In the genomic region with DNA sequence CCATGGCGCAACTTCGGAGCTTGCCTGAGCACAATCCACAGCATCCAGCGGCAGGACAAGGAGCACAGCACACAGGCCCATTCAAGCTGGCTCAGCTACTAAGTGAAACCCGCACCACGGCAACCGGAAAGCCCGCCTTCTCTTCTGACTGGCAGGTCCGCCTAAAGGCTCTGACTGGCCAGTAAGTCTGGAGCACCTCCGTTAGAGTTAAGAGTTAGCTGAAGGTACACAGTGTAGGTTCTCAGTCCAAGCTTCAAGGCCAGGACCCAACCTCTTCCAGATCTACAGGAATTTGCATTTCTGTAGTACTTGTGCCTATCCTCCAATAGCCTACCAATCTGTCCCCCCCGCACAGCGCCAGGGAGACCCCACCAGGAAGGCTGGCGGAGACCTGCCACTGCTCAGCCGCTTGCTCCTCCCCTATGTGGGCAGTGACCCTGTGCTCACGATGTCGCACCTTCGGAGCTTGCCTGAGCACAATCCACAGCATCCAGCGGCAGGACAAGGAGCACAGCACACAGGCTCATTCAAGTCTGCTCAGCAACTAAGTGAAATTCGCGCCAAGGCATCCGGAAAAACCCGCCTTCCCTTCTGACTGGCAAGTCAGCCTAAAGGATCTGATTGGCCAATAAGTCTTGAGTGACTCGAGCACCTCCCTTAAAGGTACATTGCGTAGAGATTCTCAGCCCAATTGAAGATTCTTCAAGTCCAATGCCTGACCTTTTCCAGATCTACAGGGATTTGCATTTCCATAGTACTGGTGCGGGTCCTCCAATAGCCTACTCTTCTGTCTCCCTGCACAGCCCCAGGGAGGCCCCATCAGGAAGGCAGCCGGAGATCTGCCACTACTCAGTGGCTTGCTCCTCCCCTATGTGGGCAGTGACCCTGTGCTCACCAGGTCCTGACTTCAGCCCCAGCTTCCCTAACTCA, we compare ENCODE assay signal across 8 mouse cellular contexts. TPM values are rescaled to one million over a fixed set of nuclear protein-coding genes. Genes with fewer than 3 reads are reported as not detected.
DNase-seq lines count a peak whose midpoint lies in the region; ATAC-seq and TF ChIP-seq lines count a peak whose summit lies in the region.
"Not testable (repeated sequence)": the region's sequence is repeated elsewhere in the genome, so short reads cannot be mapped to it uniquely, and the experiment has no call there.

A gene (minus strand): TSS at position 562 of the 930 bp plus-strand sequence.

- peak within 1 kb of the TSS; percentile 84 for H3K27ac ChIP-seq in gastrocnemius, adult 2 months
- peak within 1 kb of the TSS; percentile 41; the same call in 1 of the 2 replicates for H3K27ac ChIP-seq in hindbrain, postnatal 0 days
- peak within 1 kb of the TSS; percentile 63 for H3K27ac ChIP-seq in left cerebral cortex, adult 2 months

- H3K9me3 ChIP-seq in hindbrain, postnatal 0 days (ENCODE audit: low read length), result not testable (repeated sequence)

- TF ChIP-seq CTCF in gastrocnemius, adult 2 months (IDR thresholded peaks at IDR 0.05); hindbrain, postnatal 0 days (IDR thresholded peaks at IDR 0.05; ENCODE audit: low read depth); left cerebral cortex, adult 2 months (IDR thresholded peaks at IDR 0.05): not testable (repeated sequence)

- not testable (repeated sequence) for H3K4me1 ChIP-seq in hindbrain, postnatal 0 days (ENCODE audit: insufficient read depth, low read length)

- DNase-seq in ZHBTc4 (ENCODE audit: low read depth, low spot score), result peak; percentile 94
- peak; percentile 87 for DNase-seq in gastrocnemius, adult 2 months
- peak; percentile 90 for DNase-seq in hindbrain, postnatal 0 days (ENCODE audit: low spot score)
- peak; percentile 77 to 79 for DNase-seq in left cerebral cortex, adult 2 months (ENCODE audit: extremely low spot score in 1 of 2, low spot score in 2 of 2)
- DNase-seq in right cerebral cortex, adult 2 months (ENCODE audit: low spot score in 2 of 2), result peak; percentile 81 to 90
- DNase-seq in urinary bladder, postnatal 14 days (ENCODE audit: low spot score), result peak; percentile 88

- H3K27me3 ChIP-seq in hindbrain, postnatal 0 days (ENCODE audit: insufficient read depth, low read length), result not testable (repeated sequence)

- H3K4me2 ChIP-seq in hindbrain, postnatal 0 days (ENCODE audit: low read depth, low read length), result peak within 1 kb of the TSS; percentile 63

- peak; percentile 99 for ATAC-seq in common myeloid progenitor, adult 5-6 weeks (replicated peaks; ENCODE audit: low read depth, poor library complexity, severe bottlenecking)
- ATAC-seq in hindbrain, postnatal 0 days, result peak; percentile 97
- peak; percentile 98 for ATAC-seq in megakaryocyte, adult 5-6 weeks (ENCODE audit: poor library complexity, severe bottlenecking)

- WGBS in hindbrain, postnatal 0 days, result under 1% methylated on average over 25 of the region's 25 CpGs

- not testable (repeated sequence) for H3K36me3 ChIP-seq in hindbrain, postnatal 0 days (ENCODE audit: insufficient read depth, low read length)

- H3K9ac ChIP-seq in hindbrain, postnatal 0 days (replicated peaks; ENCODE audit: low read length), result peak within 1 kb of the TSS; percentile 34; the same call in 1 of the 2 replicates

- H3K4me3 ChIP-seq in gastrocnemius, adult 2 months, result peak within 1 kb of the TSS; percentile 94
- H3K4me3 ChIP-seq in hindbrain, postnatal 0 days (ENCODE audit: low read length), result peak within 1 kb of the TSS; percentile 58
- H3K4me3 ChIP-seq in left cerebral cortex, adult 2 months, result peak within 1 kb of the TSS; percentile 83

- intact Hi-C loops in gastrocnemius, adult 2 months (cut with DNase I), result not testable (repeated sequence)
- intact Hi-C loops in left cerebral cortex, adult 2 months (cut with DNase I), result loop anchor here (2.0 kb wide), 1 partner anchor 119 kb away; a partner anchor contains a TSS

RNA-seq across cellular contexts. Expression of the gene that starts here (rescaled TPM):
- 66.7 and 72.9 TPM in 2 replicates for total RNA-seq in common myeloid progenitor, adult 5-6 weeks (2017)
- total RNA-seq in gastrocnemius, adult 2 months (2021), result 1 to 10 TPM; 2.8 TPM
- 3.3 and 4.0 TPM in 2 replicates for total RNA-seq in hindbrain, postnatal 0 days (2014; rRNA removed)
- polyA plus RNA-seq in hindbrain, postnatal 0 days (2015; fragmentation: Nextera tagmentation; extraction: Ambion mirVana), result 7.9 and 8.0 TPM in 2 replicates
- 1 to 10 TPM; 7.0 to 8.3 TPM for total RNA-seq in left cerebral cortex, adult 2 months (2021)
- 12.4 and 12.8 TPM in 2 replicates for total RNA-seq in megakaryocyte, adult 5-6 weeks (2015)
- 10.3 and 13.7 TPM in 2 replicates for total RNA-seq in megakaryocyte, adult 5-6 weeks (2017)

Comparison
In these comparisons a context has a peak if more than half of its experiments do, and no peak if none do; other contexts are left out.
1. Peak in every context shown above with its lines: DNase-seq, ATAC-seq, H3K4me3 ChIP-seq and H3K27ac ChIP-seq.